Mouse (Mus musculus) gastrocnemius, postnatal 25 days (tissue): ENCODE measurements around the gene Rhou. TPM values are rescaled to one million over a fixed set of nuclear protein-coding genes. Genes with fewer than 3 reads are reported as not detected.
"Not testable (repeated sequence)": the region's sequence is repeated elsewhere in the genome, so short reads cannot be mapped to it uniquely, and the experiment has no call there.

Experiments used
- DNase-seq: peaks from one replicate; pipeline ENCODE4 v3.0.0; 2022
- long read RNA-seq, 2 experiments: library from polyadenylated mRNA; stranded (forward); transcript quantifications; one replicate each; pipeline ENCODE4 v2.0.0; 2021
- total RNA-seq, 2 experiments: library from RNA; stranded (reverse); gene quantifications; 1 replicate in 1 of 2; 2 replicates in 1 of 2; pipeline ENCODE4 v1.2.3; 2021

The Rhou gene
- 10 to 100 TPM in 1 of 2 experiments, 1 to 10 TPM in 1; 8.5 to 14.6 TPM for total RNA-seq
- long read RNA-seq, experiment 1, partial matches to known transcripts = 0 of 13 reads
- long read RNA-seq, experiment 1, other reads (novel, unspliced or antisense) = 10 of 13 reads
- long read RNA-seq, experiment 2, transcript Rhou-201 (3 exons, 3,371 nt) = major isoform, 8 of 17 reads
- long read RNA-seq, experiment 2, partial matches to known transcripts = 1 of 17 reads
- long read RNA-seq, experiment 2, other reads (novel, unspliced or antisense) = 8 of 17 reads

DNA sequence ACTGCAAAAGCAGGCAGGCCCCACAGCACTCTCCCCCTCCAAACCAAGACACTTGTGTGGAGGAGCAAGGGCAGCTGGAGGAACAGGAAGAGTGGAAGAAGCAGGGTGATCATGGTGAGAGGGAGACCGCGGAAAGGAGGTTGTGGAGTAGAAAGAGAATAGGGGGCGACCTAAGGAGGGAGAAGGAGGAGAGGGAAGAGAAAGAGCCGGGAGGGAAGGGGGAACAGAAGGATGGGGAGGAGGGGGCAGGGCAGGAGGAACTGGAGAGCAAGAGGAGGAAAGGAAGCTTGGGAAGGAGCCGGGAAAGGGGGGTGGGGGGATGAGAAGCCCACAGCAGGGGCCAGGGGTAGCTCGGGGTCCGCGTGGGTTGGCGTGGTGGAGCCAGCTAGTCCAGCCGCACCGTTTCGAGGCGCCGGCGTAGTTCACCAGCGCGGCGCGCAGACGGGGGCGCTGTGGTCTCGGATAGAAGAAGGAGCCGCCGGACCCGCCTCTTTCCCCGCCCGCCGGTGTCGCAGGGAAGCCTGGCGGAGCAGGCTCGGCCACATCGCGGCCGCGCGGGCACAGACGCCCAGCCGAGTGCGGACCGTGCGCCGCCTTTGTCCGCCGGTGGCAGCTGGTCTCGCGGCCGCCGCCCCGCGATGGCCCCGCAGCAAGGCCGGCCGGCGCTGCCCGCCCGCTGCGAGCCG lies at the start of gene Rhou:
Rhou (plus strand) TSS at position 622 of the 686 bp plus-strand sequence.
- DNase-seq = peak; percentile 87

DNA sequence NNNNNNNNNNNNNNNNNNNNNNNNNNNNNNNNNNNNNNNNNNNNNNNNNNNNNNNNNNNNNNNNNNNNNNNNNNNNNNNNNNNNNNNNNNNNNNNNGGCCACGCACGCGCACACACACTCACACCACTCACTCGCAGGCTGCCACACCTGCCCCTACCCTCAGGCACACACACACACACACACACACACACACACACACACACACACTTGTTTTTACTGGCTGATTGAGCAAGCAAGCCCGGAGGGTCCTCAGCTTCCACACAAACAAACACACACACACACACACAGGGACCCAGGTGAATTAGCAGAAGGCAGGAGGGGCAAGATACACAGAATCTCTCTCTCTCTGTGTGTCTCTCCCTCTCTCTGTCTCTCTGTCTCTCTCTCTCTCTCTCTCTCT lies 41.1 kb upstream of the Rhou start:
- DNase-seq = not testable (repeated sequence)

DNA sequence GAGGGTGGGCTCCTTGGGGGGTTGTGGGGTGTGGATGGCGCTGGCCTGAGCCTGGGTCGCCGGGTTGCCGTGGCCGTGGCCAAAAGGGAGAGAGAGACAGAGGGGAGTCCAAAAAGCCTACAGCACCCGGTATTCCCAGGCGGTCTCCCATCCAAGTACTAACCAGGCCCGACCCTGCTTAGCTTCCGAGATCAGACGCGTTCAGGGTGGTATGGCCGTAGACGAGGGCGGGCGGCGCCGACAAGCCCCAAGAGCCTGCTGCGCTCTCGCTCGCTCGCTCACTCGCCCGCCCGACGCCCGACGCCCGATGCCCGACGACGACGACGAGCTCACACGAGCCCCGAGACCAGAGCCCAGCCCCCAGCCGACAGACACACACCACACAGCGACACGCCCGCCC lies 30.2 kb upstream of the Rhou start:
- not testable (repeated sequence) for DNase-seq

DNA sequence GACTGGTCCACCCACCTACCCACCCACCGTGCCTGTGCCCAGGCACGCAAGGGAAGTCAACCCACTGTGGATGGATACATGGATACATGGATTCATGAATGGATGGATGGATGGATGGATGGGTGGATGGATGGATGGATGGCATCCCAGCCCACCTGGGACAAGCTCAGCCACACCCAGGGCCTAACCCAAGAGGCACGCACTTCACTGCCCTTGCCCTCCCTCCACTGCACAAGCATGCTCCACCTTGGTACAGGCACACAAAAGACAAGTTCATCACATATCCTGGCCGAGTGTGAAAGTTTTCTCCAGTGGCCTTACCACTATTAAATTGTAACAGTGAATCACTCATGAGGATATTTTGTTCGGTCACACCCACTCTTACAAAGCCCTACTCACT lies 29.5 kb upstream of the Rhou start:
- DNase-seq = no peak

DNA sequence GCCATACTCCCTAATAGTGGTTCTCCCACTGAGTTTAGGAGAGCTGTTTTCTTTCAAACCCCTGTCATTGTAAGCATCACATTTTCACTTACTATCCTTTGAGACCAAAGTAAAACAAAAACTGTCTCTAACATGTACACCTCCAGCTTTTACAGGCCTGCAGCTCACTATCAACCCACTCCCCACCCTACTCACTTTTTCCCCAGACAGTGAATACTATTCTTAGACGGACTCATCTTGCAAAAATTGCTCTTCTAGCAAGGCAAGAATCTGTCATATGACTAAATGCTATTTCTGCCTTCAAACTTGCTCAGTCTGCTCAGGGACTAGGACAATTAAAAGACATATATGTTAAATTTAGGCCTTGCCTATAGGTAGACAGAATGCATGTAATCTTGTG lies 29.0 kb upstream of the Rhou start:
- no peak for DNase-seq

DNA sequence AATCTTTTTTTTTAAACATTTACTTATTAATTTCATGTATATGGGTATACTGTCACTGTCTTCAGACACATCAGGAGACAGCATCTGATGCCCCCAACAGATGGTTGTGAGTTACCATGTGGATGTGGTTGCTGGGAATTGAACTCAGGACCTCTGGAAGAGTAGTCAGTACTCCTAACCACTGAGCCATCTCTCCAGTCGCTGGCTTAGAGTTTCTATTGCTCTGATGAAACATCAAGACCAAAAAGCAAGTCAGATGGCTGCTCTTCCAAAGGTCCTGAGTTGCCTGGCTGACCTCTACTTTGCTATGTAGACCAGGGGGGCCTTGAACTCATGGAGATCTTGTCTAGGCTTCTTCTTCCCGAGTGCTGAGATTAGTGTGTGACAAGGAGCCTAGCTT lies 28.0 kb upstream of the Rhou start:
- no peak for DNase-seq

DNA sequence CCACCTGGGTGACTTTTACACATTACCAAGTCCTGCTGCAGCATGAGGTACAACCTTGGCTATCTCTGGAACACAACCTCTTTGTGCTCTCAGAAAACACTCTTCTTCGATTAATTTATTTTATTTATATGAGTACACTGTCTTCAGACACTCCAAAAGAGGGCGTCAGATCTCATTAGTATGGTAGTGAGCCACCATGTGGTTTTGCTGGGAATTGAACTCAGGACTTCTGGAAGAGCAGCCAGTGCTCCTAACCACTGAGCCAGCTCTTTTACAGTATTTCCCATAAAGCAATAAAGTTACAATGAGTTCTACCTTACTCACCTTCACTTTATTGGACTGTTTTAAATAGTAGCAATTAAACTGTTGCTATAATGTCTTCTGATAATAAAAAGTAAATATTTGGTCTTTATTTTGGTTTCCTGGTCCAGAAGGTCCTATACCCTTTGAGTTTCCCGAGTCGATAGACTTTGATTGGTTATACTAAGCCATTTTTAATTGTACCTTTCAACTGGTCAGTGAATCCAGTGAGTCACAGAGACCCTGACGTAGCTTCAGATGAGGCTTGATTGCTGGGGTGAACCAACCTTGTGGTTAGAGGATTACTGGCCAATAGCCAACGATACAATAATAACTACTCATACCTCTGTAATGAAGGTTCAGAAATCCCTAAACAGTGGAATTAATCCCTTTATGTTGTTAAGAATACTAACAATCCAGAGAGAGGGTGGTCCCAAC lies 26.1 kb upstream of the Rhou start:
- DNase-seq = no peak

DNA sequence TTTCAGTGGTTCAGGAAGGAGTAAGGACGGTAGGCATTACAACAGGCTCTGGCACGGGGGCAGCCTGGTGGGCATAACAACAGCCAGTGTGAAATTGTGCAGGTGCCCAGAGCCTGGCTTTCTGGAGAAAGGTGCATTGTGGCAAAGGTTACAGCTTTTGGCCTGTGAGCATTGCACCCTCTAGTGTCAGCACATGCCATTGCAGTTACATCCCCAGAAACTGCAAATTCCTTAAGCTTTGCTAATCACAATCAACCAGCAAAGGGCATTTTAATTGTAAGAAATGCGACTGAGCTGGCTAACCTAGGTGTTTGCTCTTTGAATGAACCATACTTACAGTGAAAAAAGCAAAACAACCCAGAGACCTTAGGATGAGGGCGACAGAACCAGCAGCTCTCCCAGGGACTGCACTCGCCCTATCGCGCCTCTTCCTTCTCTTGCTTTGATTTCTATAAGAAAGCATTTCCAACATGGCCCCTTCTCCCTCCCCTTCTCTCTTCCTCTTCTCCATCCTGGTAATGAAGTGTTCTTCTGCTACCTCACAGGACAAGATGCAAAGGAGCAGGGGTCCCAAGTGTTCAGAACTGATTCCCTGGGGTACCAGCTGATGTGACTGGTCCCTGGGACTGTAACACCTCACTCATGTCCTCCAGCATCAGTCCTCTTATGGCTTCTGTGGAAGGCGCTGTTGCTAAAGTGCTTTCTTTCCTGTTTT lies 25.3 kb upstream of the Rhou start:
- no peak for DNase-seq

DNA sequence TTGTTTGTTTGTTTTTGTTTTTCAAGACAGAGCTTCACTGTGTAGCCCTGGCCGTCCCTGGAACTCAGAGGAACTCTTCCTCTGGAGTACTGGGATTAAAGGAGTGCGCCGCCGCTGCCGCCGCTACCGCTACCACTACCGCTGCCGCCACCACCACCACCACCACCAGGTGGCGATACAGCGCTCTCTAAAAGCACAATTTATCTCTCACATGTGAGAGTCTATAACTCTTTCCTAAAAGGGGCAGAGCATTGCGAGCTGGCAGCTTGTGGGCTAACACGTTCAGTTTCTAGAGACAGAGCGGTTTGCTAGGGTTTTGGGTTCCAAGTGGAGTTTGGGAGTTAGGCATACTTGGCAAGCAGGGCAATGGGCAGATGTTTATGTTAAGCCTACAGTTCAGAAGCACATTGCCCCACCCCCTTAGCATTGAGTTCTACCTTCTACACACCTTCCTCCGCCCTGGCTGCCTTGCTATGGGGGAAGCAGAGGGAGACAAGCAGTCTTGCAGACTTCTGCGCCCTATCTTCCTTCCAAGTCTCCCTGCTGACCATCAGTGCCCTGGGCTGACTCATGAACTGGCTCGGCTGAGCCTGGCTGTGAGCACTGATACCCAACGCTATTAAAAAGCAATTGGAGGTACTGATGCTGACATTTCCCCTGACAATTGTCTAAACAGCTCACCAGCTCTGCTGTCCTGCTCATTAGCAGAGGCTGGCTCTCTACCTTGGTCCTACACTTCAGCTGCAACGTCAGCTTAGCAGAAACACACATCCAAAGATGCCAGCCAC lies 24.6 kb upstream of the Rhou start:
- DNase-seq = peak; percentile 27

DNA sequence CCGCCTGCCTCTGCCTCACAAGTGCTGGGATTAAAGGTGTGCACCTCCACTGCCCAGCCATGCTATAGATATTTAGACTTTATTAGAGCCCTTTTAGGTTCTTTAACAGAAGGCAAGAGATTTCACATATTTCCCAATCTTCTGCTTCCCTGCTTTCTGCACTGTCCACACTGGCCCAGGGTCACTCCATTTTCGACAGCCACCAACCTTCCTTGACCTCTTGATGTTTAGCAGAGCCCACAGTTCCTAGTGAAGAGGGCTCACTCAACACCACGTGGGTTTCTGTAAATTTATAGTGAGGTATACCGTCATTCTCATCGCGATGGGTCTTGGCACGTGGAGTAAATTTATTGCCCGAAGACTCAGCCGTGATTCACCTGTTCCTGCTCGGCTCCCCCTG lies 23.7 kb upstream of the Rhou start:
- DNase-seq = no peak

DNA sequence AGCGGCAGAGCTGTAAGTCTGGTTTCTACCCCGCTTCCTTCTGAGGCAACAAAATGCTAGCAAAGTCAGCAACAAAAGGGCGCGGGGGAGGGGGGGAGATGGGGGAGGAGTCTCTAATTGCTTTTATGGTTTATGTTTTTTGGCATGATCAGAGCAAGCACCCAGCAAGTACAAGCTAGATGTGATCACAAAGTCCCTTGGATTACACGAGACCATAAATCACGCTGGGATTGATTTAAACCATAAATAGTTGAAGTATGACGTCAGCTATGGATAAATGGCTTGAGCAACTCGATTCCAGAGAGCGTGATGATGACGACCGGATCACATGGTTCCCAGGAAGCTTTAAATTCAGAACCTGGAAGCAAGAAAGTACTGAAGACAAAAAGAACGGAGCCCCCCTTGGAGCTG lies 22.9 kb upstream of the Rhou start:
- DNase-seq = no peak

DNA sequence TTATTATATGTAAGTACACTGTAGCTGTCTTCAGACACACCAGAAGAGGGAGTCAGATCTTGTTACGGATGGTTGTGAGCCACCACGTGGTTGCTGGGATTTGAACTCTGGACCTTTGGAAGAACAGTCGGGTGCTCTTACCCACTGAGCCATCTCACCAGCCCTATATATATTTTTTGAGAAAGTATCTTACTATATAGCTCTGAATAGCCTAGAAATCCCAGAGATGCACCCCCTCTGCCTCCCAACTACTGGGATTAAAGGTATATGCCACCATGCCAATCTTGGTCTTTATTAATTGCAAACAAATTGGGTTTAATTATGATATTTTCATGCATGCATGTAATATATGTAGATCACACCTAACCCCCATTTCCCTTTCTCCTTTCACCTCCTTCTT lies 22.0 kb upstream of the Rhou start:
- DNase-seq = not testable (repeated sequence)

DNA sequence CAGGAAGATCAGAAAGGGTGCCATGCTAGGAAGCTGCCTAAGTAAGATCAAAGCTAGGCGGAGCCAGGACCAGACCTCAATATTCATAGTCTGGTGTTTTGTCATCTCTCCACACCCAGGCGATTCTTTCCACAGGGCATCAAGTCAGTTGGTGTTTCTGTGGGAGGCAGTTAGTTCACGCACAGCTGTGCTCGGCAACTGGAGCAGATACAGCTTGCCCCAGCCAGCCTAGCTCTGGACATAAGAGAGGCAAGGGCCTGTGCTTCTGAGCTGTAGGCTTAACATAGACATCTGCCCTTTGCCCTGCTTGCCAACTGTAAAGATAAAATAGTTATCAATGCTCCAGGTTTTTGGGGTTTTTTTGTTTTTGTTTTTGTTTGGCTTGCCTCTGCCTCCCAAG lies 21.5 kb upstream of the Rhou start:
- DNase-seq = no peak

DNA sequence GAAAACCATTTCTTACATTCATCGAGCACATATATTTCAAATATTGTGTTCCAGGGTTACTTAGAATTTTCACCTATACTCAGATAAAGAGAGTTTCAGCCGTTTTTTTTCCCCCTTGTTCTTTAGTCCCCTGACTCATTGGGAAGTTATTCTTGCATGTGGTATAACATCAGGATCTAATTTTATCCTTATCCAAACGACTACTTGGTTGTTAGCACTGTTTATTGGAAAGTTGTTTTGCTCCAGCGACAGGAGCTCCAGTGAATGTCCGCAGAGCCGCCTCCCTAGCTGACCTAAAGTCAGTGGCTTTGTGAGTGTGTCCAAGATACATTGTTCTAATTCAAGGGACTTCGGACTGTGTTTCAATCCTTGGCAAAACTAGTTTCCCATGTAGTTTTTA lies 19.9 kb upstream of the Rhou start:
- DNase-seq = no peak

DNA sequence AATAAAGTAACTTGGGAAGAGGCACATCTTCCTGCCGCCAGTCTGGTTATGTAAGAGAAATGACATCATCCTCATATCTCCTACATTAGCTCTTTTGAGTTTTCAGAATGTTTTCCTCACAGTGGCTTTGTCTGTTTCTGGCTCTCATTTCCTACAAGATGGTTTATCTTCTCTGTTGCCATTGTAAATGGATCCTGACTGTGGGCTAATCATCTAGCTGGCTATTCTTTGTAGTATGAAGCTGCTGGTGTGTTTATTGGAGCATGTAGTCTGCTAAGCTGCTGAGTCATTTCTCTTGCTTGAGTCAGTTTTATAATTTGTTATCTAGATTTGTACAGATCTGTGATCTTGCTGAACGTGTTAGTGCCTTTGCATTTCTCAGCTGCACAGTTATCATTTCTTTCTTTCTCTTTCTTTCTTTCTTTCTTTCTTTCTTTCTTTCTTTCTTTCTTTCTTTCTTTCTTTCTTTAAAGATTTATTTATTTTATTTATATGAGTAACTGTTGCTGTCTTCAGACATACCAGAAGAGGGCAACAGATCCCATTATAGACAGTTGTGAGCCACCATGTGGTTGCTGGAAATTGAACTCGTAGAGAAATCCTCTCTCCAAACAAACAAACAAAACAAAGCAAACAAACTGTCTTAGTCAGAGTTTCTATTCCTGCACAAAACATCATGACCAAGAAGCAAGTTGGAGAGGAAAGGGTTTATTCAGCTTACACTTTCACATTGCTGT lies 19.2 kb upstream of the Rhou start:
- DNase-seq = no peak

DNA sequence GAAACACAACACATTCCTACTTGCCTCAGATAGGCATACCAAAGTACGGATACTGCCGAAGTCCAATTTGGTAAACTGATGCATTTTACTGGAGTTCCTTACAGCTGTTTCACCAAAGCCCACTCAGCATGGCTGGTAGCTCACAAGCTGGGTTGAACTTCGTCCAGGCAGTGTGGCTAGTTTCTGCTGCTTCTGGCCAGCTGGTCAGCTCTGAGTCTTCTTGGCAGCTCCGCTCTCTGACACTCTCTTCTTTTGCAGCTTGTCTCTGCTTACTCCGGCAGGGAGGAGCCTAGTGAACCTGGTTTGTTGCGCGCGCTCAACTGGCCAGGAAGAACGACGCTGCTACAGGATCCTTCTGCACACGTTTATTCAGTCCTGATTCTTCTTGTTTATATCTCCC lies 18.1 kb upstream of the Rhou start:
- DNase-seq = no peak

DNA sequence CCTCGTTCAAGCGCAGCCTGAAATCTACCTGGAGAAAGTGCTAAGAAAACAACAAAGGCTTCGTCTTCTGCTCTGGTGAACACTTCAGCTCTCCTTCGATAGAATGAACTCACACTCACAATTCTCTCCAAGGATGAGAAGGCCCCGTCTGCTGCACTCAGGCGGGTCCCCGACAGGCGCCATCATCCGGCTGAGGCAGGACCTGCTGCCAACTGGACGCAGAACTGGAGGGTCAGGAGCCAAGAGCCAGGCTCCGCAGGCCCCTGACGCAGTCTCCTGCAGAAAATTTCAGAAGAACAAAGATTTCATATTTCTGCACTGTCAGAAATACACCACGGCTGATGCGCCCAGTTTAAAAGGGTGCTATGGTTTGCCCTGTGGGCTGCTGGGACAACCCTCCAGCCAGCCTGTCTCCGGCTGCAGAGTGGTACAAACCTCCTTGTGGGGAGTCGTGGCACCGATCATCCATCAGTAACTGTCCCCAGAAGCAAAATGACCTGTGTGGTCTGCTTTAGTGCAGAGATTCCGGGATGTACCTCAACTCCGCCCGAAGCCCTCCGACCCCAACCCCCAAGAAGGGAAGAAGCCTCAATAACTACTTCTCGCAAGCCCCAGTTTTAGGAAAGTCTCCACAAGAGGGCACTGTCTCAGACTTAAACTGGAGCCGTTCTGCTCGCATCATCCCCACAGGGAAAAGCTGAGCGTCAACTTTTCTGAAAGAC lies 10.2 kb upstream of the Rhou start:
- DNase-seq = no peak

DNA sequence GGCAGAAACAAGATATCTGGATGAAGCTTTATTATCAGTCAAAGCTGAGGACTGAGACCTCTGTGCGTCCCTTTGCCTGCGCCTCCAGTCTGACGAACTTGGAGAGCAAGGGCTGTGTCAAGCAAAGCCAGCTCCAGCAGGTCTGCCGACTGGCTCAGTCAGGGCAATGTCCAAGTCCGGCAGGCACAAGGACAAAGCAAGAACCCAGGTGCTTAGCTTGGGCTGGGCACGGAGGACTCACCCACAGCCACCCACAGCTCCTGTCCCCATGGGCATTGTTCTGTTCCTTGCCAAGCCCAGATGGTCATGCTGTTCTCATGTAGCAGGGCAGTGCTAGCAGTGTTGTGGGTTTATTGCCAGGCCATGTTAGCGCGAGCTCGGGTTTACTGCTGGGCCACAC lies 8.5 kb upstream of the Rhou start:
- DNase-seq = no peak

DNA sequence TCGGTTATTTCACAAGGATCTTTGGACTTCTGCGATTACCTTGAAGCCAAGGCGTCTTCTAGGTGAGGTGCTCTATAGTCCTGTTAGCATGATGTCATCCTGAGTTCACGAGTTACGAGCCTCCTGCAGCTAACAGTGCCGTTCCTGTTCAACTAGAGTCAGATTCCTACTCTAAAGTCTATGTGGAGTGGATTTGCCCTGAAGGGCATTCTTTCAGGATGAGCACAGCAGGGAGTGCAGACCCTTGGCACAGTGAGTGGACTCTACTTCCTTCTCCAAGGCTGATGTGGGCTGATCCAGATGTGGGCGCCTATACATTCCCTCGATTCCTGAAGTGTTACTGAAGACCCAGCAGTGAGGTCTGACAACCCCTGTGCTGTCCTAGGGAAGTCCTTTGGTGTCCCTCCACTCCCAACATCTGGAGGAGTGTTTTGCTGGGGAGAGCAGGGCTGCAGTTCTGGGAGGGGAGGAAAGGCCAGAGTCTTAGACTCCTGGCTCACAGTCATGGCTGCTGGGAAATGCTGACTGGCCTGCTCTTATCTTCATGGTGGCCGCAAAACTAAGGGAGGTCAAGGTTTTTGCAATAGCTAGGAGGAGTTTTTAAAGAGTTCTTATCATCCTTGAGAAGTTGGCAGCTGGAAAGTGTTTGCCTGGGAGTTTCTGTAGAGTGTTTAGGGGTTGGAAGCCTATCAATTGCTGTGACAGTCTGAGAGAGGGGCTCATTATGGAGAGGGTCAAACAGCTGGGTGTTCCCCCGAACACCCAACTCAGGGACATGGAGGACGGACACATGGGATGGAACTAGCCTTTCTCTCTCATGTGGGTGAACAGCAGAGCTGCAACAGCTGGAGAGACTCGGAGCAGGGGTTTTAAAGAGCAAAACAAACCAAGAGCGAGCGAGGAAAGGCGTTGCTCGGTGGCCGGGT lies 5.2 kb upstream of the Rhou start:
- no peak for DNase-seq
